Mouse (Mus musculus) thymus, postnatal 14 days (tissue): Measurements from ENCODE around the gene Ncoa3.

ENCODE experiments used
- DNase-seq: peaks from one replicate; pipeline ENCODE4 v3.0.0; 2021

Gene Ncoa3

GRCm38 (mm10) chr2:166007046-166007445 lies 14.6 kb downstream of the Ncoa3 start:
- DNase-seq = no peak

GRCm38 (mm10) chr2:166008558-166009392 lies 16.3 kb downstream of the Ncoa3 start:
- DNase-seq = no peak

GRCm38 (mm10) chr2:166009393-166009947 lies 17.0 kb downstream of the Ncoa3 start:
- DNase-seq = no peak

GRCm38 (mm10) chr2:166010321-166010720 lies 17.9 kb downstream of the Ncoa3 start:
- DNase-seq = no peak

GRCm38 (mm10) chr2:166011422-166011821 lies 19.0 kb downstream of the Ncoa3 start:
- no peak for DNase-seq

- no peak for DNase-seq
Observed at GRCm38 (mm10) chr2:166012145-166012544, 19.7 kb downstream of the Ncoa3 start.

GRCm38 (mm10) chr2:166018769-166019168 lies 26.3 kb downstream of the Ncoa3 start:
- DNase-seq = no peak

GRCm38 (mm10) chr2:166020026-166020425 lies 27.6 kb downstream of the Ncoa3 start:
- no peak for DNase-seq

- no peak for DNase-seq
Observed at GRCm38 (mm10) chr2:166021073-166021610, 28.7 kb downstream of the Ncoa3 start.

GRCm38 (mm10) chr2:166021642-166022041 lies 29.2 kb downstream of the Ncoa3 start:
- DNase-seq = no peak

- peak; percentile 52 for DNase-seq
Observed at GRCm38 (mm10) chr2:166022327-166022726, 29.9 kb downstream of the Ncoa3 start.

GRCm38 (mm10) chr2:166024079-166024478 lies 31.6 kb downstream of the Ncoa3 start:
- DNase-seq = no peak

- no peak for DNase-seq
Observed at GRCm38 (mm10) chr2:166024621-166025020, 32.2 kb downstream of the Ncoa3 start.

- no peak for DNase-seq
Observed at GRCm38 (mm10) chr2:166025943-166026342, 33.5 kb downstream of the Ncoa3 start.

- no peak for DNase-seq
Observed at GRCm38 (mm10) chr2:166027834-166028233, 35.4 kb downstream of the Ncoa3 start.

GRCm38 (mm10) chr2:166029232-166029631 lies 36.8 kb downstream of the Ncoa3 start:
- no peak for DNase-seq

GRCm38 (mm10) chr2:166030256-166030995 lies 38.0 kb downstream of the Ncoa3 start:
- DNase-seq = peak; percentile 22

GRCm38 (mm10) chr2:166031120-166031929 lies 38.9 kb downstream of the Ncoa3 start:
- DNase-seq = peak; percentile 58

- no peak for DNase-seq
Observed at GRCm38 (mm10) chr2:166032628-166033027, 40.2 kb downstream of the Ncoa3 start.

- DNase-seq = no peak
Observed at GRCm38 (mm10) chr2:166034967-166035490, 42.6 kb downstream of the Ncoa3 start.

- DNase-seq = peak; percentile 87
Observed at GRCm38 (mm10) chr2:166035725-166036124, 43.3 kb downstream of the Ncoa3 start.

- no peak for DNase-seq
Observed at GRCm38 (mm10) chr2:166039681-166040080, 47.2 kb downstream of the Ncoa3 start.
